Mouse (Mus musculus) ES-E14 (cell line): ENCODE results near the gene Ttc12. TPM values are rescaled to one million over a fixed set of nuclear protein-coding genes. Genes with fewer than 3 reads are reported as not detected.

Experiments
- DNase-seq: peaks from one replicate; pipeline ENCODE4 v3.0.0-alpha.2; 2013; ENCODE audit warnings: low read depth, low spot score
- H3K27ac ChIP-seq: 2 replicates; pipeline ENCODE4 v1.5.1; 2012; ENCODE audit warnings: low read depth, mild to moderate bottlenecking, low read length, moderate library complexity, mixed read lengths; ENCODE audit not compliant: poor library complexity, insufficient read depth, severe bottlenecking
- H3K36me3 ChIP-seq: 2 replicates; pipeline ENCODE4 v1.6.1; 2012; ENCODE audit warnings: mild to moderate bottlenecking, low read length, moderate library complexity, mixed read lengths; ENCODE audit not compliant: control insufficient read depth, poor library complexity, insufficient read depth, severe bottlenecking
- H3K4me1 ChIP-seq, 2 experiments: fragments of 150-350 bp in 1 of 2; sonication (generic) in 1 of 2; 2 replicates each; pipeline ENCODE4 v1.6.1; 2012; ENCODE audit warnings: low read length in 2 of 2, mild to moderate bottlenecking in 1 of 2, mixed read lengths in 1 of 2; ENCODE audit not compliant: control insufficient read depth in 2 of 2, insufficient read depth in 2 of 2, poor library complexity in 1 of 2
- H3K4me3 ChIP-seq, 2 experiments: fragments of 150-350 bp in 1 of 2; sonication (generic) in 1 of 2; 2 replicates each; pipeline ENCODE4 v1.5.1; 2012; ENCODE audit warnings: low read length in 2 of 2, low read depth in 1 of 2, mild to moderate bottlenecking in 1 of 2, mixed read lengths in 1 of 2; ENCODE audit not compliant: insufficient read depth in 1 of 2, poor library complexity in 1 of 2, severe bottlenecking in 1 of 2
- H3K9ac ChIP-seq: 2 replicates; pipeline ENCODE4 v1.6.1; 2012; ENCODE audit warnings: low read depth, mild to moderate bottlenecking, low read length, mixed read lengths; ENCODE audit not compliant: poor library complexity, insufficient read depth, severe bottlenecking
- H3K9me3 ChIP-seq: fragments of 150-350 bp; sonication (generic); 2 replicates; pipeline ENCODE4 v1.6.1; 2012; ENCODE audit warnings: low read depth, mild to moderate bottlenecking, low read length; ENCODE audit not compliant: control insufficient read depth, insufficient read depth
- CHD2 ChIP-seq: IDR thresholded peaks from 2 replicates; pipeline ENCODE4 v1.6.1; 2014; ENCODE audit warnings: mild to moderate bottlenecking, low read depth, low read length, inconsistent platforms
- HCFC1 ChIP-seq: IDR thresholded peaks from 2 replicates; pipeline ENCODE4 v1.6.1; 2012; ENCODE audit warnings: low read length, inconsistent platforms, borderline replicate concordance; ENCODE audit not compliant: insufficient read depth
- MAFK ChIP-seq: IDR thresholded peaks from 2 replicates; pipeline ENCODE4 v1.6.1; 2014; ENCODE audit warnings: mild to moderate bottlenecking, low read depth, low read length, inconsistent platforms; ENCODE audit not compliant: insufficient read depth
- ZC3H11A ChIP-seq: IDR thresholded peaks from 2 replicates; pipeline ENCODE4 v1.6.1; 2012; ENCODE audit warnings: low read depth, mild to moderate bottlenecking, inconsistent platforms, low read length, borderline replicate concordance
- ZNF384 ChIP-seq: IDR thresholded peaks from 2 replicates; pipeline ENCODE4 v1.6.1; 2012; ENCODE audit warnings: low read depth, low read length, inconsistent platforms
- in situ Hi-C, 2 experiments: fragments of 600-800 bp; cut with MboI; formaldehyde crosslinking; loops; one replicate each; pipeline ENCODE4 v1.15.1; 2025; ENCODE audit warnings: low sequenced_read_pairs in 2 of 2, inconsistent platforms in 1 of 2; ENCODE audit not compliant: unreplicated experiment in 2 of 2
- total RNA-seq: library from RNA; depleted of rRNA; stranded (reverse); fragments of 300-350 nt; gene quantifications from 2 replicates; pipeline ENCODE4 v1.2.3, GENCODE M21; 2012; rRNA removed

The Ttc12 gene
- 2.1 and 2.5 TPM in 2 replicates for total RNA-seq

DNA sequence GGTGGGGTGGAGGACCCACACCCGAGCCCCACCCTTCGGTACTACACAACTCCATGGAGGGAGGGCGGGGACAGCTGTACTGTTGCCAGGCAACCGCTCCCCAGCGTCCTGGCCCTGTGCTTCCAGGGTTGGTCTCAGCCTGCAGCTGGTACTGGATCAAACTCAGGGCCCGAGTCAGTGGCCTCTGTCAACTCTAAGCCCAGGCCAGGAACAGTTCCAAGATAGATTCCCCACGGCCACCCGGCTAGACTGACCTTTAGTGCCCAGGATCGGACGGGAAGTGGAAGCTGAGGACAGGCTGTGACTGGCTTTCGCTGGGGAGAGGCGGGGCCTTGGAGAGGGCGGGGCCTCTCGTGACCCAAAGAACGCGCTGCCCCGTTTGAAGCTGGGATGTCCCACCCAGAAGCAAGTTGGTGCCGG lies at the start of gene Ttc12:
TSS of gene Ttc12 (minus strand) at position 334 of the 420 bp plus-strand sequence.
- H3K36me3 ChIP-seq = no peaks in the 10 kb centered on the region
- peak within 1 kb of the TSS; percentile 81 to 83 for H3K4me3 ChIP-seq
- in situ Hi-C loops = loop anchor here (5.0 to 25.0 kb wide), 3 partner anchors 401 to 849 kb away; partner anchors contain the start of gene Tmprss5 (in 1 of the 2)
- H3K9ac ChIP-seq = peak within 1 kb of the TSS; percentile 66
- peaks cover 8 to 10% of the 10 kb centered on the region in 2 experiments for H3K4me1 ChIP-seq
- TF ChIP-seq MAFK (no peak), CHD2 (no peak), ZC3H11A (no peak), HCFC1 (no peak), ZNF384 (no peak)
- no peak within 1 kb of the TSS for H3K27ac ChIP-seq
- DNase-seq = peak; percentile 86
- H3K9me3 ChIP-seq = no peaks in the 10 kb centered on the region

DNA sequence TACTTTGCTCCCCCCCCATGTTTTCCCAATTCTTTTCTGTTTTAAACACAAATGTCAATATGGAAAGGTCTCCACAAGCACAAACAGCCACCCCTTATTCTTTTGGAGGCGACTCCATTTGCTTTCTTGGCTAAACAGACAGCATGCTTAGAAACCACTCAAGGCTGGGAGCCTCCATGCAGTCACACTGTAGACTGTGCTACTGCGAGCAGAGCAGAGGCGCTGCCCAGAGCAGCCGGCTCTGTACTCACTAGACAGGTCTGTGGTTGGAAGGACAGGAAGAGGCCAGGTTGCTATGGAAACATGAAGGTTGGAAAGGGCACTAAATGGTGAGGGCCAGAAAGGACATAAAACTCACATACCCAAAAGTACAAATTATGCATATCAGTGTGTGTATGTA lies 48.9 kb upstream of the Ttc12 start:
- in situ Hi-C loops = no loop called here
- Histone ChIP-seq H3K9ac (no peak overlapping the region), H3K9me3 (no peaks in the 10 kb centered on the region), H3K27ac (no peak overlapping the region), H3K4me1 (peaks cover 0 to 17% of the 10 kb centered on the region in 2 experiments; a peak in 3 of 4 replicates), H3K36me3 (no peaks in the 10 kb centered on the region), H3K4me3 (no peak overlapping the region)
- no peak for DNase-seq
- TF ChIP-seq MAFK (no peak), CHD2 (no peak), ZC3H11A (no peak), HCFC1 (no peak), ZNF384 (no peak)

GRCm38 (mm10) chr9:49533912-49534491 lies 48.0 kb upstream of the Ttc12 start:
- peaks cover 0 to 22% of the 10 kb centered on the region in 2 experiments; a peak in 3 of 4 replicates for H3K4me1 ChIP-seq
- peak; percentile 48 for DNase-seq
- TF ChIP-seq HCFC1 (no peak), ZNF384 (no peak), CHD2 (no peak)

GRCm38 (mm10) chr9:49533455-49533854 lies 47.4 kb upstream of the Ttc12 start:
- DNase-seq = no peak
- no peak for TF ChIP-seq MAFK
- TF ChIP-seq HCFC1 = no peak
- TF ChIP-seq CHD2 = no peak
- no peak for TF ChIP-seq ZNF384
- TF ChIP-seq ZC3H11A = no peak
- Histone ChIP-seq H3K36me3 (no peaks in the 10 kb centered on the region), H3K9ac (no peak overlapping the region), H3K4me3 (no peak overlapping the region), H3K9me3 (no peaks in the 10 kb centered on the region), H3K27ac (no peak overlapping the region), H3K4me1 (peaks cover 0 to 22% of the 10 kb centered on the region in 2 experiments; a peak in 3 of 4 replicates)
- in situ Hi-C loops = no loop called here

More at GRCm38 (mm10) chr9:49533912-49534491, 48.0 kb upstream of the Ttc12 start:
- H3K27ac ChIP-seq = peak overlapping the region; percentile 49
- H3K4me3 ChIP-seq = no peak overlapping the region
- no peaks in the 10 kb centered on the region for H3K9me3 ChIP-seq
- no peak overlapping the region for H3K9ac ChIP-seq
- H3K36me3 ChIP-seq = no peaks in the 10 kb centered on the region
- in situ Hi-C loops = no loop called here
